Mouse (Mus musculus): ENCODE measurements around the gene Rin1. TPM values are rescaled to one million over a fixed set of nuclear protein-coding genes. Genes with fewer than 3 reads are reported as not detected.

Rin1 gene
- total RNA-seq (2021) = 10 to 100 TPM; 16.9 to 24.1 TPM

DNA sequence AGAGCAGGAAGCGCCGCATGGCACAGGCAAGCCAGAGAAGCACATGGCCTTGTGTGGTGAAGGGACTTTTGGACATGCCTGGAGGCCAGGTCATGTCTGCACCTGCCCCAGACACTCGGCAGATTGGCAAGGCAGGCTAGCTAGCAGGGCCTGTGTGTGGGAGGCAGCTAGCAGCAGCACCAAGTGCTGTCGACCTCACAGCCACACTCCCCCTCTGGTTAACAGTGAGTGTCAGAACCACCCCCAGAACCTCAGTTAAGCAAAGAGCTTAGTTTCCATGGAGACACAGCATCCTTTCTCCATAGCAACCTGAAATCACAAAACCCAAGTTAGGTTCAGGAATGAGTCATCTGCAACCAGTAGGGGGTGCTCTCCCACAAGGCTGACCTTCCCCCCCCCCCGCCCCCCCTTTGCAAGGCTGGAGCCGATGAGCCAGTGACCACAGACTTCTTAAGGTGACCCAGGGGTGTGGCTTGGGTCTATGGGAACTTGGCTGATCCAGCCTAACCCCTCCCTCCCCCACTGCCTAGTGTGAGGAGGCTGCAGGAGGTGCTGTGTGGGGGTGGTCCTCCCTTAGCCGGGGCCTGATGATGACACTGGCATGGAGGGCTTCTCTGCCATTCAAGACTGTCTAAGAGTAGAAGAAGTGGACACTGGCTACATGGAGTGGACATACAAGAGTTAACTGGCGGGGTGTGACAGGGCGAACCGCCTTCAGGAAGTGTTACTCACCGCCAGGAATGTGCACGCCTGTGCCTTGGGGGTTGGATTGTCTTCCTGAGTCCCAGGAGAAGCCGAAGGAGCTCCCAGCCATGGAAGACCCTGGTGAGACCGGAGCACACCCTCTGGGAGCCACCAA lies at the start of gene Rin1:
Gene Rin1, plus strand, starts transcription at position 435 of the 859 bp plus-strand sequence.
- DNase-seq (ENCODE audit: extremely low spot score in 1 of 2, low spot score in 2 of 2) = peak; percentile 70 to 71
- intact Hi-C loops (cut with DNase I) = no loop called here

DNA sequence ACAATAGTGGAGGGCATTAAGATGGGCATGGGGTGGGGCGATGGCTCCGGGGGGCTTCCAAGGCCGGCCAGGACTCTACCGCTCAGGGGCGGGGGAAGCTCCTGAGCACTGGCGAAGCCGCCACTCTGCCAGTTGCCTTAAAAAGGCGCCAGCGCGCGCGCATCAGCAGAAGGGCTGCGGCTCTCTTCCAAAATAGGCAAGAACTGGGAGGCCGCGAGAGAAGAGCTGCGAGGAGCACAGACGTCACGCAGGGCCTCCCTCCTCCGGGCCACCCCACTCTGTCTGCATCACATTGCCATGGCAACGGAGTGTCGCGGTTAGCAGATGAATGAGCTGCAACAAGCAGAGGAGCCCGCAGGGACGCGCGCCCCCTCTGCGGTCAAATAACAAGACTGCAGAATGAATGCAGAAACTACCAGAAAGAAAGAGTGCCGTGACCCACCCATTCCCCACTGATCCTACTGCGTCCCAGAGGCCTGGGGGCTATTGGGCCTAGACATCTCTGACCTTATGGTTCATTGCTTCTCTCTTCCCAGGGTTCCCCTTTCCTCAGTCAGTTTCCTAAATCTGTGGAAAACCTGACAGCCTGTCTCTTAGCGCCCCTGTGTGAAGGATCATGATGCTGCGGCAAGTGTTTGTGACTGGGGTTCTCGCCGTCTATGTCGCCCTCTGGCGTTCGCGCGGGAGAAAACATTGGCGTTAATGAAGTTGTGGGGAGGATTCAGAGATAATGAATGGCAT lies 48.4 kb upstream of the Rin1 start:
- intact Hi-C loops (cut with DNase I) = loop anchor here (1.0 to 5.0 kb wide), 2 partner anchors 21 to 35 kb away; no protein-coding TSS in a partner anchor
- peak; percentile 91 to 96 for DNase-seq (ENCODE audit: extremely low spot score in 1 of 2, low spot score in 2 of 2)

DNA sequence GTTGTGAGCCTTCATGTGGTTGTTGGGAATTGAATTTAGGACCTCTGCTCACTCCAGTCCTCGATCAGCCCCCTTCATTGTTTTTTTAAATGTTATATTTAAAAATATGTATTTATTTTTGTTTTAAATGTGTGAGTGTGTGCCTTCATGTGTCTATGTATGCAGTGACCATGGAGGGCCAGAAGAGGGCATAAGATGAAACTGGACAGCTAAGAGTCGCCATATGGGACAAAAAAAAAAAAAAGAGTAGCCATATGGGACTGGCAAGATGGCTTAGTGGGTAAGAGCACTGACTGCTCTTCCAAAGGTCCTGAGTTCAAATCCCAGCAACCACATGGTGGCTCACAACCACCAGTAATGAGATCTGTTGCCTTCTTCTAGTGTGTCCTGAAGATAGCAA lies 46.6 kb upstream of the Rin1 start:
- DNase-seq (ENCODE audit: extremely low spot score in 1 of 2, low spot score in 2 of 2) = peak in 1 of 2 experiments; percentile 11
- intact Hi-C loops (cut with DNase I) = loop anchor here (5.0 kb wide), 1 partner anchor 36 kb away; no protein-coding TSS in a partner anchor

DNA sequence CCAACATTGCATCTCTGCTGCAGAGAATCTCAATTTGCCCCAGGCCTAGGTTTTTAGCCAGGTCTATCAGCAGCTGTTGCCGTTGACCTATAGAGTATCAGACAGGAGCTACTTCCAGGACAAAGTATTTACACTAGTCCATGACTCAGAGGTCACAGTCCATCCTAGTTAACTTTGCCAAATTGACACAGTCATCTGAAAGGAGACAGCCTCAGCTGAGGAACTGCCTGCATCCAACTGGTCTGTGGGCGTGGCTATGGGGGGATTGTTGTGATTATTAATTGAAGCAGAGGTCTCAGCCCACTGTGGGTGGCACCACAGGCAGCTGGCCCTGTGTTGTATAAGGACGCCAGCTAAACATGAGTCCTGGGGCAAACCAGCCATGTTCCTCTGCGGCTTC lies 45.4 kb upstream of the Rin1 start:
- intact Hi-C loops (cut with DNase I) = loop anchor here (5.0 kb wide), 1 partner anchor 38 kb away; no protein-coding TSS in a partner anchor
- no peak for DNase-seq (ENCODE audit: extremely low spot score in 1 of 2, low spot score in 2 of 2)

DNA sequence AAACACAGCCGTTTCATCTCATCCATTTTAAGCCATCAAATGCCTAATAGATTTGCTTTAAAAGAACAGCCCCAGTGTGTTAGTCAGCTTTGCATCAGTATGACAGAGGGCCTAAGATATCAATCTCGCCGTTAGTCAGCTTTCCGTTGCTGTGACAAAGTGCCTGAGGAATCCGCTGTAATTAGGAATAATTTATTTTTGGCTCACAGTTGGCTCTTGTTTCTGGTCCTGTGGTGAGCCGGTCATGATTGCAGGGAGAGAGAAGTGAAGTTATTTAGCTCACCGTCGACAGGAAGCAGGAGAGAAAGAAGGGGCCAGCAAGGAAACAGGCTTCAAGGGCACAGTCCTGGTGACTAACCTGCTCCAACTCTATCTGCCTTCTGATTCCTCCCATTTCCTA lies 37.1 kb upstream of the Rin1 start:
- intact Hi-C loops (cut with DNase I) = no loop called here
- DNase-seq (ENCODE audit: extremely low spot score in 1 of 2, low spot score in 2 of 2) = no peak

DNA sequence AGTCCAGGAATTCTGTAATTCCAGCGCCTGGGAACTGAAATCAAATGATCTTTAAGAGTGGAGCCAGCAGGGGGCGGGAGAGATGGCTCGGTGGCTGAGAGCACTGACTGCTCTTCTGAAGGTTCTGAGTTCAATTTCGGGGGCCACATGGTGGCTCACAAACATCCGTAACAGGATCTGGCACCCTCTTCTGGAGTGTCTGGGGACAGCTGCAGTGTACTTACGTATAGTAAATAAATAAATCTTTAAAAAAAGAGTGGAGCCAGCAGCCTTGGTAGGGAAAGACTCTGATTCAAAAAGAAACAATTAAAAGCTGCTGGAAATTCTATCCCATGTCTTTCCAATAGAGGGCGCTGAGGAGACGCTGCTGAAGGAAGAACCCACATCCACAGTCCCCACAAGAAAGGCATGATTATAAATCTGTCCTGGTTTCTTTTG lies 35.3 kb upstream of the Rin1 start:
- no peak for DNase-seq (ENCODE audit: extremely low spot score in 1 of 2, low spot score in 2 of 2)
- intact Hi-C loops (cut with DNase I) = no loop called here

DNA sequence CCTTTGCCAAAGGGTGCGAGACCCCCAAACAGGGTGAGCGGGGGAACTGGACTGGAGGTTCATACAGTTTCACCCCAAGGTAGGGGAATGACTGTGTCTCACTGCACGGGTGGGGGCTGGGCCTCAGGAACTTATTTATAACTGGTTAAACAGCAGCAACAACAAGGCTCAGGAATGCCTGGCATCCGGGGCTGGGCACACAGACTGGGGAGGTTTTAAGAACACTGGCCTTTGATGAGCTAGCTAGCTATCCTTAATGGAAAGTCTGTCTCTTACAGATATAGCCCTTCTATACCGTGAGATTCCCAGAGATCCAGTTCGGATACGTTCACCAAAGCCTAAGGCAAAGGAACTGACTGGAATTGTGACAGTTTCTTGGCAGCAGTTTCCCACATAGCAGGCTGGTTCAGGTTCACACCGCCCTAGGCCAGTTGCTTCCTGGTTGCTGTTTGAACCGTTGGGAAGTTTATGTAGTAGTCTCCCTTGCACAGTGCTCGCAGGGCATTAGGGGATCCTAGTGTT lies 34.0 kb upstream of the Rin1 start:
- DNase-seq (ENCODE audit: extremely low spot score in 1 of 2, low spot score in 2 of 2) = peak in 1 of 2 experiments; percentile 63
- intact Hi-C loops (cut with DNase I) = no loop called here

DNA sequence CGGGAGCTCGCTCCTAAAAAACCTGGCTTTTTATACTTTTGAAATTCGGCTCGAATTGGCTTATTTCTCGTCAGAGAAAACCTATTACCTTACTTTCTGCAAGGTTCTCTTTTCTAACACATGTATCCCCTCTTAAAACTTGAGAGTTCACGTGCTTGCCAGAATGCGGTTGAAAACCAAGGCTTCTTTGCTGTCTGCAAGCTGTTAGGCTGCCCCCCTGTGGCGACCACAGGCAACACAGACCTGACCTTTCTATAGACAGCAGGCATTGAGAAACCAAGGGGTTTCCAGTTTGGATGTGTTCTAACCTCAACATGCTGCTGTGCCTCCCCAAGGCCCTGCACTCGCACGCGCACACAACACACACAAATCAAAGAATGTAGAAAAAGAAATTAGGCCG lies 33.5 kb upstream of the Rin1 start:
- intact Hi-C loops (cut with DNase I) = no loop called here
- peak in 1 of 2 experiments; percentile 85 for DNase-seq (ENCODE audit: extremely low spot score in 1 of 2, low spot score in 2 of 2)

DNA sequence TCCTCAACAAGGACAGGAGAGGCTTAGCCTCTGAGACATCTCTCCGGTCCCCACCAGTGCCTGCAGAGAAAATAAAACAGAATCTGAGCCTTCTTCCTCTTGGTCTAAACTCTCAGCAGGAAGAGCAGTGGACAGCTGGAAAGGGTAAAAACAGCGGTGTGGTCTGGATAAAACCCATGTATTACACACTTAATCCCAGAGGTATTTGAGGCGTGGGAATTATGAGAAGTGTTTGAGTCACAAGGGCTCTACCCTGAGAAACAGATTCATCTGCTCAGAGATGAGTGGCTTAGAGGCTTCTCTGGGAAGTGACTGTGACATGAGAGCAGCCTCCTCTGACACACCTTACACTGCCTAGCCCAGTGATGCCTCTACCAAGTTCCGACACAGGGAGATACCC lies 32.7 kb upstream of the Rin1 start:
- DNase-seq (ENCODE audit: extremely low spot score in 1 of 2, low spot score in 2 of 2) = no peak
- intact Hi-C loops (cut with DNase I) = no loop called here

DNA sequence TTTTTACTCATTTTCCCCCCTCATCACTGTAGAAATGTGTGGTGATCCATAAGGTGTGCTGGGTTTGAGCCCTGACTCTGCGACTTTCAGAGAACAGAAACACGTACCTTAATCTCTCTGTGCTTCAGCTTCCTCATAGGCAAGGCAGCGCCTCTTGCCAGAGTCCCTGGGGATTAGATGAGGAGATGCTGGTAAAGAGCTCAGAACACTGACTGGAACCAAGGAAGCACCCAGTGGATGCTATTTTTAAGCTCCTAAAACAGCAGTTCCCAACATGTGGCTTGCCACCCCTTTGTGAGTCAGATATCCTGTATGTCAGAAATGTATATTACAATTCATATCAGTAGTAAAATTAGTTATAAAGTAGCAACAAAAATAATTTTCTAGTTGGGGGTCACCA lies 32.1 kb upstream of the Rin1 start:
- no peak for DNase-seq (ENCODE audit: extremely low spot score in 1 of 2, low spot score in 2 of 2)
- intact Hi-C loops (cut with DNase I) = no loop called here

DNA sequence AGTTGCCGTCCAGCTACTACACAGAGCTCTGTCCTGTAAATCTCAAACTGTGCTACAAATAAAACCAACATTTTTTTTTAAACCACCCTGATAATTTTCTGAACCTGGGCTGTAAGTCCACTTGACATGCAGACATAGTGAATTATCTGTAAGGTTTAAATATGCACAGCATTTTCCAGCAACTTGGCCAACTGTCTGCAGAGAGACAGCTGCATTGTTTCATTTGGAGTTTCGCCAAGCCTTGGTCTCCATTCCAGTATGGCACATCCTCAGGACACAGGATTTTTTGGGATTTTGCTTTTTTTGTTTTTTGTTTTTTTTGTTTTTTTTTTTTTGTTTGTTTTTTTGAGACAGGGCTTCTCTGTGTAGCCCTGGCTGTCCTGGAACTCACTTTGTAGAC lies 28.9 kb upstream of the Rin1 start:
- no peak for DNase-seq (ENCODE audit: extremely low spot score in 1 of 2, low spot score in 2 of 2)
- intact Hi-C loops (cut with DNase I) = no loop called here

DNA sequence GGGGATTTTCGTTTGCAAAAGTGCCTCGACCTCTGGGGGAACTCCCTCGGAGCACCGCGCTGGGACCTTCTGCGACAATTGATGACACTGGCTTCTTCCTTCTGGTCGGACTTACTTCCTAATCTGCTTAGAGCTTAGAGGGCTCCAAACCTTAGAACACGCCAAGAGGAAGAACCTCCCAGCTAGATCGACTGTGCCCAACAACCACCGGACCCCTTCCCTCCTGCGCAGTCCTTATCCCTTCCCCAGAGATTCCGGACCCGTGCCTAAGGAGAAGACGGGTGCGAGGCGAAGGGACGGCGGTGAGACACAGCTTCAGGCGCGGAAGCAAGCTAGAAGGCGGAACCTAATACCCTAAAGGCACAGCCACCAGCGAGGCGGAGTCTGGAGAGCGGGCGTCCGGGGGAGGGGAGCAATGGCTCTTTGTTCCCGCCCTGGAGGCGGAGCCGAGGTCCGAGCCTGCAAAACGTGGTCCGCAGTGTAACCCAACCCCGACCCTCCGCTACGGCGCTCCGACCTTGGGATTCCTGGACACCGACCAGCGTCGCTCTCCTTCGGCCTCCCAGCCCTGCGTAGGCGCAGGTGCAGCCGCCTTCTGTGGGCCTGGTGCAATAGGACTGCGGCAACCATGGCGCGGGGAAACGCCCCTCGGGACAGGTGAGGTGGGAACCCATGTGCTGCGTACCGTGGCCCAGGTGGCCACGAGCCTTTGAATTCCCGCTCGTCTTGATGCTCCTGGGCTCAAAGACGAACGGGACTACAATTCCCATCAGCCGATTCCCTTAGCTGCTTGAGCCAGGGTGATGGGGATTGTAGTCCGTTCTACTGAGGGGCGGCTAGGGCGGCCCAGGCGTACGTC lies 26.4 kb upstream of the Rin1 start, which contains the start of gene Slc29a2:
Gene Slc29a2, plus strand, starts transcription at position 240 of the 859 bp plus-strand sequence.
- intact Hi-C loops (cut with DNase I) = no loop called here
- DNase-seq (ENCODE audit: extremely low spot score in 1 of 2, low spot score in 2 of 2) = peak; percentile 85 to 95

DNA sequence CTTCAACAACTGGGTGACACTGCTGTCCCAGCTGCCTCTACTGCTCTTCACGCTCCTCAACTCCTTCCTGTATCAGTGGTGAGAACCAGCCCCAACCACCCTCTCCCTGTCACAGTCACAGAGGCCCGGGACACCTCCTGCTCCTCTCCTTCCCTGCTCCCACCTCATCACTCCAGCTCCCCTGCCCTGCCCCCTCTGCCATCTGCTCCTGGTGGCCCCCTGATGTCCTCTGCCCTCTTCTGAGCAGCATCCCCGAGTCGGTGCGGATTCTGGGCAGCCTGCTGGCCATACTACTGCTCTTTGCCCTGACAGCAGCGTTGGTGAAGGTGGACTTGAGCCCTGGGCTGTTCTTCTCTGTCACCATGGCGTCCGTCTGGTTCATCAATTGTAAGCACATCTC lies 24.2 kb upstream of the Rin1 start:
- intact Hi-C loops (cut with DNase I) = no loop called here
- DNase-seq (ENCODE audit: extremely low spot score in 1 of 2, low spot score in 2 of 2) = peak in 1 of 2 experiments; percentile 30

DNA sequence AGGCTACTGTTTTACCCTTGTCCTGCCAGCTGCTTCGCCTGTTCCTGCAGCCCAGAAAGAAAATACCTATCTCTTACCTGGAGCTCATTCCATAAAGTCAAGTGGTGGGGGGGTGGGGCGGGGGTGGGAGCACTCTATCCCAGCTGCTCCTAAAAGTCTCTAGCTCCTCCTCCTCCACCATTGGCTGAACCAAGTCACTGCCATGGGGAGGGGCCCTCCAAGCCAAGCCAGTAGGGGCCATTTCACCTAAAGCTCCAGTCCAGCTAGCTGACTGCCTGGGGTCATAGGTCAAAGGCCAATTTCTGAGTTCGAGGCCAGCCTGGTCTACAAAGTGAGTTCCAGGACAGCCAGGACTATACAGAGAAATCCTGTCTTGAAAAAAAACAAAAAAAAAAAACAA lies 17.6 kb upstream of the Rin1 start:
- DNase-seq (ENCODE audit: extremely low spot score in 1 of 2, low spot score in 2 of 2) = peak in 1 of 2 experiments; percentile 28
- intact Hi-C loops (cut with DNase I) = no loop called here

DNA sequence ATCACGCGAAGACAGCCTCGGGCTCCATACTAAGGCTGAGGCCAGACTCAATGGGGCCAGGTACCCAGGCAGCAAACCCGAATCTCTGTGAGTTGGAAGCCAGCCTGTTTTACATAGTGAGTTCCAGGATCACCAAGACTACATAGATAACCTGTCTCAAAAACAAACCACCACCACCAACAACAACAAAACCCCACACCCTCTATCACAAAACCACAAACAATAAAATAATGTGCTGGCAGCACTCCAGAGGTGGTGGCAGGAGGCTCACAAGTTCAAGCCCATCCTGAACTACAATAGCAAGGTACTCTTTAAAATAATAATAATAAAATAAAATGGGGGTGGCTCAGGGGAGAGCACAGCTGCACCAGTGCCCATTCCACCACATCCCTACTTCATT lies 13.7 kb upstream of the Rin1 start:
- intact Hi-C loops (cut with DNase I) = no loop called here
- DNase-seq (ENCODE audit: extremely low spot score in 1 of 2, low spot score in 2 of 2) = no peak

DNA sequence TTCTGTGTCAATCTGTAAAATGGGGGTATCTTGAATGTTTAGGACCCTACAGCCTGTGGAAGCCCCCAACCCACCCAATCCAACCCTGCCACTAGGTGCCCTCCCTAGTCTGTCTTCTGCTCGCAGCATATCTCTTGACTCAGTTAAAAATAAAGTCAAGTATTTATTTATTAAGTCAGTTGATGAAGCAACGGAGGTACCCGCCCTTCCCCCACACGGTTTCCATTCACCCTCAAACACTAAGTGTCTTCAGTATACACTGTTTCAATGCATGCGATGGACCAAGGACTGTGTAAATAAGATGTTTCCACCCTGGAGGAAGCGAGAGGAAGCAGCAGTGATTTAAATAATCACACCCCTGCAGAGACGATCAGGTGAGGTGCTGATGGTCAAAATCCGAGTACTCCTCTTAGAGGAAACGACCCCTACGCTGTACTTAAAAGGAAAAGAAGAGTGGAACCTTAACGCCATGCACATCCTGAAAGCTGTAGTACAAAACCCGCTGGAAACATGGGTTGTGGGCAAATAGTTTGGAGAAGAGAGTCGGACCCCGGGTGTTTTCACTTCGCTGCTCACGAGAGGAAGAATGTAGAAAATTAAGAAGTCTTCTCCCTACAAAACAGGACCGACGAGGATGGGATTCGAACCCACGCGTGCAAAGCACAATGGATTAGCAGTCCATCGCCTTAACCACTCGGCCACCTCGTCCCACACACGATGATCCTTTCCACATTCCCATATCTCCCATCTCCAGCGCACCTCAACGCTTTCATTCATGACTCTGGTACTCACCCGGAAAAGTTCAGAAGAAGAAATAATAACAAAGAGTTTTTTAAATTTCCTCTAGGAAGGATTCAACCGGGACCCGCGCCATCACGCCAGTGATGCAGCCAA lies 12.4 kb upstream of the Rin1 start:
- intact Hi-C loops (cut with DNase I) = no loop called here
- DNase-seq (ENCODE audit: extremely low spot score in 1 of 2, low spot score in 2 of 2) = peak; percentile 77 to 82

DNA sequence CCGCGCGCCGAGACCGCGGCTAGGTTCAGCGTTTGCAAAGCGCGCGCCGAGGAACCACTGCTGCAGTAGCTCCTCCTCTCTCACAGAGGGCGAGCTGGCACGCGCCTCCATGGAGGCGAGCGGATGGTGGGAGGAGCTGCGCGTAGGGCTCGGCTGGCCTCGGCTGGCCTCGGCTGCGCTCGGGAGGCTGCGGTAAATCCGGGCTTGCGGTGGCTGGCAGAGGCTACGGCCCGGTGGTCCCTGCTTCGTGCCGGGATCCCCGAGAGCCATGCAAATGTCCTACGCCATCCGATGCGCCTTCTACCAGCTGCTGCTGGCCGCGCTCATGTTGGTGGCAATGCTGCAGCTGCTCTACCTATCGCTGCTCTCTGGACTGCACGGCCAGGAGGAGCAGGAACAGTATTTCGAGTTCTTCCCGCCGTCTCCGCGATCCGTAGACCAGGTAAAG lies 11.5 kb upstream of the Rin1 start, which contains the start of the genes B4gat1 and AC124502.3:
Gene B4gat1, plus strand, starts transcription at position 118 of the 448 bp plus-strand sequence.
Gene AC124502.3, plus strand, starts transcription at position 183 of the 448 bp plus-strand sequence.
- DNase-seq (ENCODE audit: extremely low spot score in 1 of 2, low spot score in 2 of 2) = peak; percentile 89 to 95
- intact Hi-C loops (cut with DNase I) = no loop called here

Measured in left cerebral cortex, postnatal 10 days (tissue).